Mouse (Mus musculus): ENCODE data around the gene Dynll1.
A peak's percentile ranks its signal among the peaks of the same experiment; 100 is the strongest.
"Not testable (repeated sequence)": the region's sequence is repeated elsewhere in the genome, so short reads cannot be mapped to it uniquely, and the experiment has no call there.

The Dynll1 gene

DNA sequence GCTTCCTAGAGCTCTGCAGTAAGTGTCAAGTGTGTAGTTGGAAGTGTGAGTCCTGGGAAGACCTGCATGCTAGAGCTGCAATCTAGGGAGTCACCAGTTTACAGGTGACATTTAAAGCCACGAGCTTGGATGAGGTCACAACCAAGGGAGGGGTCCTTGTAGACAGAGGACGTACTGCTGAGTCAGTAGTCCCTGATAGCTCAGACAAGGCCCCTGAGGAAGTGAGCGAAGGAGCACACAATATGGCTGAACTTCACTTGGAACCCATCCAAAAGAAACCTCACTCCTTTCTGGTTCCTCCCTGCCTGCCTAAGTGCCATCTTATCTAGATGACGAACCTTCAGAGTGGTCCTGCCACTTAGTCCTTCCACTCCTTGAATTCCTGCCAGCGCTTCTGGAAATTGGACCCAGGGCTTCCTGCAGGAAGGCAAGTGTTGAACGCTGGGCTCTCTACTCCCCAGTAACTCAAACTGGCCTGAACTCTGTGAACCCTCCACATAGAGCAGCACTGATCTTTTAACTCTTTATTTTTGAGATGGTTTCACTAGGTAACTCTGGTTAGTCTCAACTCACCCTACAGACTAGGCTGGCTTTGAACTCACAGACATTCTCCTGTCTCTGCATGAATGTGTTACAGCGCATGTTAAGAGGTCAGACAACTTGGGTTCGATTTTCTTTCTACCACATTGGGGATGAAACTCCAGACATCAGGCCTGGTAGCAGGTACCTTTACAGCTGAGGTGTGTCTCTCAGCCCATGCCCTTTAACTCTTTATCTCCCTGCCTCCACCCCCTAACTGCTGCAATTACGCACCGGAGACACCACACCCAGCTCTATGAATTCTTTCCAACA is 12.2 kb upstream of the Dynll1 start:
- DNase-seq (ENCODE audit: extremely low spot score) = no peak

DNA sequence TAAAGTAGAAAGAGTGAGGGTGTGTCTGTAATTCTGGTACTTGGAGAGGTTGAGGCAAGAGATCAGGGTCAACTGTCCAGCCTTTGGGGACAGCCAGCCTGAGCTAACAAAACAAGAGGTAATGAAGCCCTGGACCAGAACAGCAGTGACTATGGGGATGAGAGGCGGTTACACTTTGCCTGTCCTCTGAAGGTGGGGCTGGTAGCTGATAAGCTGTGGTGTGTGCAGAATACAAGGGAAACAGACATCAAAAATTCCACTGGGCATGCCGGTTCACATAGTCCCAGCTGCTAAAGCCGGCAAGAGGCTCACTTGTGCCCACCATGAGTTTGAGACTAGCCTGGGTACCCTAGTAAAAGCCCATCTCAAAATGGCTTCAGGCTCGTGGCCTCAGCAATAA is 11.6 kb upstream of the Dynll1 start:
- DNase-seq (ENCODE audit: extremely low spot score) = no peak

DNA sequence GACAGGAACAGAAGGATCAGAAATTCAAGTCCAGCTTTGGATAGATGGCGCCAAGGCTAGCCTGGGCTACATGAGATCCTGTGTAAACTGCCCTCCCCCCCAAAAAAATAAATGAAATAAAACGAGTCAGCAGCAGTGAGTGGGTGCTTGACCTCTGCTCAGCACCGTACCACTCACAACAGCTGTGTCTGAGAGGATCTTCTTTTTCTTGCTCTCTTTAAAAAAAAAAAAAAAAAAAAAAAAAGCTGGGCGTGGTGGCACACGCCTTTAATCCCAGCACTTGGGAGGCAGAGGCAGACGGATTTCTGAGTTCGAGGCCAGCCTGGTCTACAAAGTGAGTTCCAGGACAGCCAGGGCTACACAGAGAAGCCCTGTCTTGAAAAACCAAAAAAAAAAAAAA is 1.4 kb upstream of the Dynll1 start:
- DNase-seq (ENCODE audit: extremely low spot score) = not testable (repeated sequence)

DNA sequence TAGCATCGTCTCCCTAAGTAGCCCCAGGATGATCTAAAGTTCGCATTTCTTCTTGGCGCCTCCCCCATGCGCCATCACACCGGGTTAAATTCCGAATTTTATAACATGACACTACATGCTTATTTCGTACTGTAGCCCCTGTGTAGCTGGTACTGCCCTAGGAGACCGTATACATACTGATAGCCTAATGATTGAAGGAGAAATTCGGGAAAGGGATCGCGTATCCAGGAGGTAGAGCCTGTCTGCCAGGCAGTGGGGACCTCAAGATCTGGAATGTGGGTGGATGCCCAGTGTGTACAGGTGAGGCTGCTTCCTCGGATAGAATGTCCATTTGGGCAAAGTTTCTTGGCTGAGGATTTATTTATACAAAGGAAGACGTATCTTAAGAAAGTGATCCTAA is 816 bp upstream of the Dynll1 start:
- DNase-seq (ENCODE audit: extremely low spot score) = no peak

GRCm38 (mm10) chr5:115300035-115300744 is 609 bp downstream of the Dynll1 start:
- peak; percentile 73 for DNase-seq (ENCODE audit: extremely low spot score)

DNA sequence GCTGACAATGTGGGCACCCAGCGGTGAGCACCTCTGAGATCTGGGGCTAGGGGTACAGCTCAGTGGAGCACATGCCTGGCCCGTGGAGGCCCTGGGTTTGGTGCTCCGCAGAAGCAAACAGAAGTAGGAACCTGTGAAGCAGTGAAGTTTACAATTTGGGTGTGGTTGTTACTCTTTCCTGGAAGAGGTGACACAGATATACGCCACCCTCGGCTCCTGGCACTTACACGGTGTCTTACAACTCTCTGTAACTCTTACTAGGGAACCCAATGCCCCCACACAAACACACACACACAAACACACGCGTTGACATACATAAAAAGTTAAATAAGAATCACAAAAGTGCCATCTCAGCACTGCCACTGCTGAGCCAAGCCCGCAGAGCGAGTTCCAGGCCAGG is 4.5 kb downstream of the Dynll1 start:
- DNase-seq (ENCODE audit: extremely low spot score) = no peak

- DNase-seq (ENCODE audit: extremely low spot score) = no peak
Measured at GRCm38 (mm10) chr5:115294173-115294572, 6.6 kb downstream of the Dynll1 start.

DNA sequence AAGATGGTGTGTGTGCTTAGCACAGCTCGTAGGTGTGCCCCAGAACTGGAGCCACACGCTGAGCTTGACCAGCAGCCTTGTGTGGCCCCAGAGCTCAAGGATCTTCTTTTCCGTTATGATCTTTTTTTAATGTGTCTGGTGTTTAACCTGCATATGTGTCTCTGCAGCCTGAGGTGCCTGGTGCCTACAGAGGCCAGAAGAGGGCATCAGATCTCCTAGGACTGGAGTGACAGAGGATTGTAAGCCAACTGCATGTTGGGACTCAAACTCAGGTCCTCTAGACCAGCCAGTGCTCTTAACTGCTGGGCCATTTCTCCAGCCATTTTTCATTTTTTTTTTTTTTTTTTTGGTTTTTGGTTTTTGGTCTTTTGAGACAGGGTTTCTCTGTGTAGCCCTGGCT is 16.1 kb downstream of the Dynll1 start:
- DNase-seq (ENCODE audit: extremely low spot score) = no peak

DNA sequence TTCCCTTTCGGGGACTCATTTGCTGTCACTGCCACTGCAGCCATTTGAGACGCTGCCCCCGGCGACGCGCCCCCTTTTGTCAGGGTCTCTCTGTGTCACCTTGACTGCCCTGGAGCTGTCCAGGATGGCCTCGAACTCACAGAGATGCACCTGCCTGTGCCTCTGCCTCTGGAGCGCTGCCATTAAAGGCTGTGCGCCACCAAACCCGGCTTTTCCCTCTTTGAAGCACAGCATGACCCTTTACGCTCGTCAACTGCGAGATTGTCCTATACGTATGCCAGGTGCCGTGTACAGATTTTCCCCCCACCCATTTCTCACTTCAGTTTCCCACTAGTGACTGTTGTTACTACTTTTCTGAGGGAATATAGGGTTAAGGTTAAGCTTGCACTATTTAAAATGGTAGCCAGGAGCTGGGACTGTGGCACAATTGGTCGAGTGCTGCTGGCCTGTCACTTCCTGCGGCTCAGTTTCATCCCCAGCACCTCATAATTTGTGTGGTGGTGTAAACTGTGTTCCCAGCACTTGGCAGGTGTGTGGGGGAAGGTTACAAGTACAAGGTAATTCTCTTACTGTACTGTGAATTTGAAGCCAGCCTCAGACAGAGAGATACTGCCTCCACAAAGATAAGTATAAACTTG is 20.6 kb downstream of the Dynll1 start:
- DNase-seq (ENCODE audit: extremely low spot score) = no peak

GRCm38 (mm10) chr5:115279226-115280049 is 21.4 kb downstream of the Dynll1 start, which contains the start of gene Coq5:
Gene Coq5, plus strand, starts transcription at chr5:115279666.
- peak; percentile 85 for DNase-seq (ENCODE audit: extremely low spot score)

DNA sequence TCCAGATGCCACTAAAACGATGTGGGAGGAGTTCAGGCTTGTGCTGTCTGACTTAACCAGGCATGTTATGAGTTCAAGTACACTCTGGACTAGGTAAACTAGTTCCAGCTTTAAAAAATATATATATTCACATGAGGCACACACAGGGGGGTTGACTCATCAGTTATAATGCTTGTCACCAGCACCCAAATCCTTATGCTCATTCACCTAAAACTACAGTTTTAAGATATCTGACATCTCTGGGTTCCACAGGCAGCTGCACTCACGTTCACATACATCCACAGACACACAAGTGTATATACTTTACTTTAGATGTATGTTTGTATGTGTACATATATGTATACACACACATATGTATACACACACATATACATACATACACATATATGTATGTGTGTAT is 22.0 kb downstream of the Dynll1 start:
- no peak for DNase-seq (ENCODE audit: extremely low spot score)

GRCm38 (mm10) chr5:115278053-115278452 is 22.7 kb downstream of the Dynll1 start:
- DNase-seq (ENCODE audit: extremely low spot score) = no peak

DNA sequence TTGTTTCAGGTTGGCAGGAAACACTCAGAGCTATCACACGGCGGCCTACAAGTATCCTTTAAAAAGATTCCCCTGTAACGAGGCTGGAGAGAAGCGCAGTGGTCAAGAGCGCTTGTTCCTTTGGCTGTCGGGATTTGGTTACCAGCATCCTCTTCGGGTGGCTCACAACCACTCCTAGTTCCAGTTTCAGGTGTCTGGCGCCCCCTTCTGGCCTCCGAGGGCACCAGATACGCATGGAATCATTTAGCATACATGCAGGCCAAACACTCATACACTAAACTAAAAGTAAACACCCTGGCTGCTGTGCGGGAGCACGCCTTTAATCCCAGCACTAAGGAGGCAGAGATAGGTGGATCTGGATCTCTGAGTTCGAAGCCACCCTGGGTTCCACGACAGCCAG is 24.8 kb downstream of the Dynll1 start:
- peak; percentile 51 for DNase-seq (ENCODE audit: extremely low spot score)

- no peak for DNase-seq (ENCODE audit: extremely low spot score)
Measured at GRCm38 (mm10) chr5:115274771-115275170, 26.0 kb downstream of the Dynll1 start.

DNA sequence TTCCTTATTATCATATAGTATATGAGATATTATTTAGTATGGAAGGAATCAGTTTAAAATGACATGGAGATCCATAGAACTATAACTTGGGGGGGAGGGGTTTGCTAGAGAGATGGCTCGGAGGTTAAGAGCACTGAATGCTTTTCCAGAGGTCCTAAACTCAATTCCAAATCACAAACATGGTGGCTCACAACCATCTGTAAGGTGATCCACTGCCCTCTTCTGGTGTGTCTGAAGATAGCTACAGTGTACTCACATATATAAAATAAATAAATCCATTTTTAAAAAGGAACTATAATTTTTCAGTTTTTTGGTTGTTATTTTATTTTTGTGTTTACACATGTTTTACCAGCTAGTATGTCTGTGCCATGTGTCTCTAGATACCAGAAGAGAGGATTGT is 26.4 kb downstream of the Dynll1 start:
- DNase-seq (ENCODE audit: extremely low spot score) = no peak

DNA sequence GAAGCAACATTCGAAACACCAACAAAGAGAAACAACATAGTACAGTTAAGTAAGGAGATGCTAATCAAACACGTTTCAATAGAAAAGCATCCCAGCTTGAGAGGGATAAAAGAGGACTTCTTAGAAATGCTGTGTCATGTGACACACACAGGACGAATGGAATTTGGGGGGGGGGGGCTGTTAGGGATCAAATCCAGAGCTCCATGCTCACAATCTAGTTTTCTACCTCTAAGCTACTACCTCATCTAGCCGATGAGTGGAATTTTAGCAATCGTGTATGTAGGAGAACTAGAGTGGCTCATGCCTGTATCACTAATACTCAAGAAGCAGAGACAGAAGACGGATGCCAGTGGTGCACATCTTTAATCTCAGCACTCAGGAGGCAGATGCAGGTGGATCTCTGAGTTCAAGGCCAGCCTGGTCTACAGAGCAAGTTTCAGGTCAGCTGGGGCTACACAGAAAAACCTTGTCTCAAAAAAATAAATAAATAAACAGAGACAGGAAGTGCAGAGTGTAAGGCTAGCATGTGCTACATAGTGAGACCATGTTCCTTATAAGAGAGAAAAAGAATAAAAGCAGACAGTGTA is 27.2 kb downstream of the Dynll1 start:
- no peak for DNase-seq (ENCODE audit: extremely low spot score)

- DNase-seq (ENCODE audit: extremely low spot score) = peak; percentile 99
Measured at GRCm38 (mm10) chr5:115272812-115273548, 27.8 kb downstream of the Dynll1 start, which contains the start of gene Rnf10. Gene Rnf10, minus strand, starts transcription at chr5:115272898.

GRCm38 (mm10) chr5:115271931-115272811 is 28.6 kb downstream of the Dynll1 start:
- peak; percentile 61 for DNase-seq (ENCODE audit: extremely low spot score)

DNA sequence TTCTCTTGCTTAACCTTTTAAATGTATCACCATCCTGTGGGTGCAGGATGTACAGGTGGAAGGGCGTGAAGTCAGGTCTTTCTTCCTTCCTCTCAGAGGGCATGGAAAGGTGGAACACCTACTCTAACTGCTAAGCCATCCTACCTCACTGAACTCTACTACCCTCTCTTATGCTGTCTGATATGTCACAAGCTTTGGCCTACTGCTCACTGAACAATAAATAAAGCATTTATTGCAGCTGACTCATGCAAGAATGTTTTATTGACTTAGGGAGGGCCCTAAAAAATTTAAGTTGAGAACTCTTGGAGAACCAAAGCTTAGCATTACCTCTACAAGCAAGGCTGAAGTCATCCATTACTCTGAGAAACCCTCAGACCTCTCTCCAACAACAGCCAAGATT is 30.8 kb downstream of the Dynll1 start:
- no peak for DNase-seq (ENCODE audit: extremely low spot score)

DNA sequence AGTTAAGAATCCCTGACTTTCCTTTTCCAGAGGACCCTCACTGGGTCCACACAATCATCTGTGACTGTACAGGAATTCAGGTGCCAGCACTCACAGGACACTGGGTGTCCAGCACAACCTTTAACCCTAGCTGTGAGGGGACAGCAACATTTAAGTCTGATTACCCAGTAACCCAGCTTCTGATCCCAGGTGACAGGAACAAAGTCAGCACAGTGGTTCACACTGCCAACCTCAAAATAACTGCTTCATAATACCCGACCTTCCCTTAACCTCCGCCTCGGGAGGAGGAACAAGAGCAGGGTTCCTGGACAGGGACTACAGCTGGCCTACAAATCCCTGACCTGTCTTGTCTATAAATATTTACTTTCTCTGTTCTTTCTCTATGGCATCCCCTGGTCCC is 32.5 kb downstream of the Dynll1 start:
- no peak for DNase-seq (ENCODE audit: extremely low spot score)

All from embryo, embryonic 9.5 days (tissue).